Mouse (Mus musculus): ENCODE data around the gene Hist1h1c. TPM values are rescaled to one million over a fixed set of nuclear protein-coding genes. Genes with fewer than 3 reads are reported as not detected.
A peak's percentile ranks its signal among the peaks of the same experiment; 100 is the strongest.
"Not testable (repeated sequence)": the region's sequence is repeated elsewhere in the genome, so short reads cannot be mapped to it uniquely, and the experiment has no call there.

Hist1h1c gene
- polyA plus RNA-seq, 1 experiment from 2014 or later, result 32.4 TPM

DNA sequence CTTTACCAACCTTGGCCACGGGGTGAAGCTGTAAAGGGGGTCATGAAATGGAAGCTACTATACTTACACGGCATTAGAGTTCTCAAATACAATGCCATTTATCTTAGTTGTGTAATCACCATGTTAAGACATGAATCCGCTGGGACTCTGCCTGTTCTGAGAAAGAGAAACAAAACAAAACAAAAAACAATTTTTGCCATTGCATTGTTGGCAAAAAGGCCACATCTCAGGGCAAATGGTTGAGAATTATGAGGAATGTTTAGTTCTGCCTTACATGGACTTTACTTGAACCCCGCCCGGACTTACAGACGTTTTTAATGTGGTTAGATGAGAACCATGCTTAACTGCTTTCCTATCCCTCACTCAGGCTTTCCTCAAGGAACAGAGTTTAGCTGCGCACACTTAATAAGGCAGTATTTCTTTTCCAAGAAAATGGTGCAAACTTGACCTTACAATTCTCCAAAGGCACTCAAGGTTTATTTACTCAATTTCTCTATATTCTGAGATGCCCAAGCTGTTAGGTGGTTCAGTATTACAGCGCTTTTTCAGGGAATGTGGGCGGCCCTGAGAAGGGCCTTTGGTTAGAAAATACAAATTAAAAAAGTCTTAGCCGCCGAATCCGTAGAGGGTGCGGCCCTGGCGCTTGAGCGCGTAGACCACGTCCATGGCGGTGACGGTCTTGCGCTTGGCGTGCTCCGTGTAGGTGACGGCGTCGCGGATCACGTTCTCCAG lies 21.8 kb downstream of the Hist1h1c start:
- Histone ChIP-seq H3K27ac (peak overlapping the region; percentile 84), H3K9ac (peak overlapping the region; percentile 44), H3K4me1 (replicated peaks) (peaks cover 12% of the 10 kb centered on the region), H3K27me3 (replicated peaks) (no peaks in the 10 kb centered on the region), H3K4me2 (replicated peaks) (peak overlapping the region; percentile 86), H3K4me3 (replicated peaks) (peak overlapping the region; percentile 42), H3K9me3 (no peaks in the 10 kb centered on the region), H3K36me3 (no peaks in the 10 kb centered on the region)
- WGBS, result 2% methylated on average over 22 of the region's 27 CpGs
- no peak for ATAC-seq

DNA sequence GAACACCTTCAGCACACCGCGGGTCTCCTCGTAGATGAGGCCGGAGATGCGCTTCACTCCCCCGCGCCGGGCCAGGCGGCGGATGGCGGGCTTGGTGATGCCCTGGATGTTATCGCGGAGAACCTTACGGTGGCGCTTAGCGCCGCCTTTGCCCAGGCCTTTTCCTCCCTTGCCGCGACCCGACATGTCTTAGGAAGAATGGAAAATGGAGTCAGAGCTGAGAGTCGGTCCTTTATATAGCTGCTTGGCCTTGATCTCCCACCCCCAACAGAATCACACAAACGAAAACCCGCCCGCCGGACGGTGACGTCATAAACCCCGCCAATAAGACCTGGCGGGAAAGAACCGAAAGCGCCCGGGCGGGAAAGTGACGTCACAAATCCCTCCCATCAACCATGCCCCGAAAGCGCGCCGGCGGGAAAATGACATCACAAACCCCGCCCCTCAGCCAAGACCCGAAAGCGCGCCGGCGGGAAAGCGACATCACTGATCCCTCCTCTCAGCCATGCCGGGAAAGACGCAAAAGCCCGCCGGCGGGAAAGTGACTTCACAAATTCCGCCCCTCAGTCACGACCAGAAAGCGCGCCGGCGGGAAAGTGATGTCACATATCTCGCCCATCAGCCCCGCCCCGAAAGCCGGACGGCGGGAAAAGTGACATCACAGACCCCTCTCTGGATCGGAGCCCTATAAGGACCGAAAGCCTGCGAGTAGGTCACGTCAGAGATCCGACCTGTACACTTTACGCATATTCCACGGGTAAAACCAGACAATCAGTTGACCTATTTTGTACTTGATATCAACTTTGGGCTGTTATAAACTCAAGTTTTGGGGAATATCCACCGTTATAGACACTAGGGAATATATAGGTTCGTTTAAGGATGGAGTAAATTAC lies 22.6 kb downstream of the Hist1h1c start, which contains the start of gene Hist1h4a:
Gene Hist1h4a, minus strand, starts transcription at position 259 of the 893 bp plus-strand sequence.
- under 1% methylated on average over 67 of the region's 72 CpGs for WGBS

DNA sequence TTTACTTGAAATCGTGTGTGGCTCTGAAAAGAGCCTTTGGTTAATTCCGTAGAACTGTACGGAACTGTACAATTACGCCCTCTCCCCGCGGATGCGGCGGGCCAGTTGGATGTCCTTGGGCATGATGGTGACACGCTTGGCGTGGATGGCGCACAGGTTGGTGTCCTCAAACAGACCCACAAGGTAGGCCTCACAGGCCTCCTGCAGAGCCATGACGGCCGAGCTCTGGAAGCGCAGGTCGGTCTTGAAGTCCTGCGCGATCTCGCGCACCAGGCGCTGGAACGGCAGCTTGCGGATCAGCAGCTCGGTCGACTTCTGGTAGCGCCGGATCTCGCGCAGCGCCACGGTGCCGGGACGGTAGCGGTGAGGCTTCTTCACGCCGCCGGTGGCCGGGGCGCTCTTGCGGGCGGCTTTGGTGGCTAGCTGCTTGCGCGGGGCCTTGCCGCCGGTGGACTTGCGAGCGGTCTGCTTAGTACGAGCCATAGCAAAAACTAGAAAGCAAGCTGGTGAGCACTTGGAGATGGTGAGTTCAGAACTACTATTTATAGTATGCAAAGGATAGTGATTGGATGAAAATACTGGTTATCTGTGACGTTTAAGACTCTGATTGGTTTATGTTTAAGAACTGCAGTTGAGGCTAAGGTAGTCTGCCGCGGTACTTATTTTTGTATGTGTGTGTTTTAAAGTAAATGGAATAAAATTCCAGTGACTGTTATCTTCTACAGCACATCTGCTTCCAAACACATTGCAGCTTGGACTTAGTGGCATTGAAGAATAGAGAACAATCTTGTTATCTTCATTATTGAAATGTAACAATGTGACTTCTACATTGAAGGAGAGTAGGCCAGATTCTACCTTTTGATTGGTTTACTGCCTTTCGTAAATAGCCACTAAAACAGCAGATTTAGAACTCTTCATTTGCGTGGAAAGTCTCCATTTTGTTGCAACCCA lies 23.5 kb downstream of the Hist1h1c start, which contains the start of gene Hist1h3a:
Gene Hist1h3a, minus strand, starts transcription at position 516 of the 951 bp plus-strand sequence.
- Histone ChIP-seq H3K4me3 (replicated peaks) (peak within 1 kb of the TSS; percentile 50), H3K9ac (peak within 1 kb of the TSS; percentile 47), H3K4me2 (replicated peaks) (peak within 1 kb of the TSS; percentile 86), H3K27ac (peak within 1 kb of the TSS; percentile 97), H3K4me1 (replicated peaks) (peaks cover 12% of the 10 kb centered on the region)
- H3K36me3 ChIP-seq; H3K9me3 ChIP-seq; H3K27me3 ChIP-seq (replicated peaks): not testable (repeated sequence)
- under 1% methylated on average over 36 of the region's 52 CpGs for WGBS
- peak; percentile 73 for ATAC-seq

More for the DNA sequence above, 22.6 kb downstream of the Hist1h1c start, which contains the start of gene Hist1h4a:
- peak within 1 kb of the TSS; percentile 42 for H3K4me3 ChIP-seq (replicated peaks)
- H3K27ac ChIP-seq, result peak within 1 kb of the TSS; percentile 97
- H3K27me3 ChIP-seq (replicated peaks), result no peaks in the 10 kb centered on the region
- H3K4me2 ChIP-seq (replicated peaks), result peak within 1 kb of the TSS; percentile 86
- H3K4me1 ChIP-seq (replicated peaks), result peaks cover 12% of the 10 kb centered on the region
- H3K36me3 ChIP-seq, result no peaks in the 10 kb centered on the region
- ATAC-seq, result peak; percentile 77
- no peaks in the 10 kb centered on the region for H3K9me3 ChIP-seq
- peak within 1 kb of the TSS; percentile 47 for H3K9ac ChIP-seq

DNA sequence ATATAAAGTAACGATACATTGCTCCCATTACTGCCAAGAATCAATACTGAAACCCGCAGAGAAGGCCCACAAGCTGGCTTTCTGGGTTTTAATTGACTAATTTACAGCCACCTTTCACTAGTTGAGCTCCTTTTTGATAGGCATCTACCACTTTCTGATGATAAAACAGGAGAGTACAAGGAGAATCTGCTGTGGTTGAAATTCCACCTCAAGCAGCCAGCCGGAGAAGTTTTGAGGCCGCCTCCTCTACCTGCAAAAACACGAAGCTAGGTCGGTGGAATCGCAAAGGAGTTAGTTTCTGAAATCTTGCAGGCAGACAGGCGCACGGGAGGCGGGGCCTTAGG lies 24.6 kb downstream of the Hist1h1c start:
- peaks cover 12% of the 10 kb centered on the region for H3K4me1 ChIP-seq (replicated peaks)
- WGBS, result 0% methylated on average over 10 of the region's 10 CpGs
- no peaks in the 10 kb centered on the region for H3K36me3 ChIP-seq
- peak overlapping the region; percentile 86 for H3K4me2 ChIP-seq (replicated peaks)
- H3K9me3 ChIP-seq, result no peaks in the 10 kb centered on the region
- no peaks in the 10 kb centered on the region for H3K27me3 ChIP-seq (replicated peaks)
- peak overlapping the region; percentile 47 for H3K9ac ChIP-seq
- H3K27ac ChIP-seq, result peak overlapping the region; percentile 97
- ATAC-seq, result no peak
- peak overlapping the region; percentile 50 for H3K4me3 ChIP-seq (replicated peaks)

DNA sequence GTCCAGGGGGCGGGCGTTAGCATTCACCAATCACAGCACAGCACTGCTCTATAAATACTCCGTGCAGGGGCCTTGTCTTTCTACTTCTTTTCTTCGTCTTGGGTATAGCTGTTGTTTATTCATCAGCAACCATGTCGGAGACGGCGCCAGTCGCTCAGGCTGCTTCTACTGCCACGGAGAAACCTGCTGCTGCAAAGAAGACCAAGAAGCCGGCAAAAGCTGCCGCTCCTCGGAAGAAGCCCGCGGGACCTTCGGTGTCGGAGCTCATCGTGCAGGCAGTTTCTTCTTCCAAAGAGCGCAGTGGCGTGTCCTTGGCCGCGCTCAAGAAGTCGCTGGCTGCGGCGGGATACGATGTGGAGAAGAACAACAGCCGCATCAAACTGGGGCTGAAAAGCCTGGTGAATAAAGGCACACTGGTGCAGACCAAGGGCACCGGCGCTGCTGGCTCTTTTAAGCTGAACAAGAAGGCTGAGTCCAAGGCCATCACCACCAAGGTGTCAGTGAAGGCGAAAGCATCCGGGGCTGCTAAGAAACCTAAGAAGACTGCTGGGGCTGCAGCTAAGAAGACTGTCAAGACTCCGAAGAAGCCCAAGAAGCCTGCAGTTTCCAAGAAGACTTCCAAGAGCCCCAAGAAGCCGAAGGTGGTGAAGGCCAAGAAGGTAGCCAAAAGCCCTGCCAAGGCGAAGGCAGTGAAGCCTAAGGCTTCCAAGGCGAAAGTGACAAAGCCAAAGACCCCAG lies 25.1 kb downstream of the Hist1h1c start, which contains the start of gene Hist1h1a:
Gene Hist1h1a, plus strand, starts transcription at position 81 of the 738 bp plus-strand sequence.
- H3K4me1 ChIP-seq (replicated peaks), result peaks cover 12% of the 10 kb centered on the region
- H3K36me3 ChIP-seq, result no peaks in the 10 kb centered on the region
- H3K4me2 ChIP-seq (replicated peaks), result peak within 1 kb of the TSS; percentile 86
- H3K4me3 ChIP-seq (replicated peaks), result peak within 1 kb of the TSS; percentile 50
- H3K9me3 ChIP-seq, result no peaks in the 10 kb centered on the region
- peak within 1 kb of the TSS; percentile 73 for H3K9ac ChIP-seq
- H3K27me3 ChIP-seq (replicated peaks), result no peaks in the 10 kb centered on the region
- WGBS, result 4% methylated on average over 34 of the region's 34 CpGs
- H3K27ac ChIP-seq, result peak within 1 kb of the TSS; percentile 97
- ATAC-seq, result peak; percentile 76

- Histone ChIP-seq H3K4me3 (replicated peaks) (peak overlapping the region; percentile 50), H3K27ac (peak overlapping the region; percentile 97), H3K9ac (peak overlapping the region; percentile 73), H3K4me1 (replicated peaks) (peaks cover 12% of the 10 kb centered on the region), H3K27me3 (replicated peaks) (no peaks in the 10 kb centered on the region), H3K36me3 (no peaks in the 10 kb centered on the region), H3K9me3 (no peaks in the 10 kb centered on the region), H3K4me2 (replicated peaks) (peak overlapping the region; percentile 86)
- 36% methylated on average over 12 of the region's 12 CpGs for WGBS
- ATAC-seq, result no peak
These were observed 25.9 kb downstream of the Hist1h1c start for GRCm38 (mm10) chr13:23764324-23765171.

- WGBS, result 69% methylated on average over 1 of the region's 1 CpGs
- no peak for ATAC-seq
- no peak overlapping the region for H3K27ac ChIP-seq
These were observed 26.5 kb downstream of the Hist1h1c start for GRCm38 (mm10) chr13:23765172-23765513.

DNA sequence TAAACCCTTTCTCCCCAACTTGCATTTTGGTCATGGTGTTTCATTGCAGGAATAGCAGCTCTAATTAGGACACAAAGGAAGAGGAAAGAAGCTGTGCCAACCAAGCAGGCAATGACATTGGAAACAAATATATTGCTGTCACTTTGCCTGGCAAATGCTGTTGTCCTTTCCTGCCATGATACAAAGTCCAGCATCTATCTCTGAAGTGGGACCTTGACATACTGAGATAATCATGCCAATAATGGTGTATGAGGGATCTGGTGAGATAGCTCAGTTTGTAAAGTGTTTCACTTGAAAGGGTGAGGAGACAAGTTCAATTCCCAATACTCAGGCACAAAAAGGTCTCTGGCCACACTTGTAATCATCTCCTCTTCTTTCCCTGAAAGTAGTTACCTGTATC lies 28.2 kb downstream of the Hist1h1c start:
- Histone ChIP-seq H3K9ac (no peak overlapping the region), H3K4me3 (replicated peaks) (no peak overlapping the region), H3K27ac (no peak overlapping the region), H3K9me3 (no peaks in the 10 kb centered on the region), H3K4me2 (replicated peaks) (no peak overlapping the region), H3K27me3 (replicated peaks) (no peaks in the 10 kb centered on the region), H3K4me1 (replicated peaks) (peaks cover 6% of the 10 kb centered on the region), H3K36me3 (no peaks in the 10 kb centered on the region)
- ATAC-seq, result no peak

More at GRCm38 (mm10) chr13:23765172-23765513, 26.5 kb downstream of the Hist1h1c start:
- Histone ChIP-seq H3K9ac (no peak overlapping the region), H3K4me2 (replicated peaks) (no peak overlapping the region), H3K9me3 (no peaks in the 10 kb centered on the region), H3K4me1 (replicated peaks) (peaks cover 10% of the 10 kb centered on the region), H3K27me3 (replicated peaks) (no peaks in the 10 kb centered on the region), H3K36me3 (no peaks in the 10 kb centered on the region), H3K4me3 (replicated peaks) (no peak overlapping the region)

GRCm38 (mm10) chr13:23768834-23769397 lies 30.3 kb downstream of the Hist1h1c start:
- Histone ChIP-seq H3K4me2 (replicated peaks) (no peak overlapping the region), H3K9ac (no peak overlapping the region), H3K27me3 (replicated peaks) (no peaks in the 10 kb centered on the region), H3K4me3 (replicated peaks) (no peak overlapping the region), H3K4me1 (replicated peaks) (peaks cover 9% of the 10 kb centered on the region; the same call in 1 of the 2 replicates), H3K36me3 (no peaks in the 10 kb centered on the region), H3K9me3 (no peaks in the 10 kb centered on the region), H3K27ac (no peak overlapping the region)
- no peak for ATAC-seq
- 55% methylated on average over 5 of the region's 5 CpGs for WGBS

DNA sequence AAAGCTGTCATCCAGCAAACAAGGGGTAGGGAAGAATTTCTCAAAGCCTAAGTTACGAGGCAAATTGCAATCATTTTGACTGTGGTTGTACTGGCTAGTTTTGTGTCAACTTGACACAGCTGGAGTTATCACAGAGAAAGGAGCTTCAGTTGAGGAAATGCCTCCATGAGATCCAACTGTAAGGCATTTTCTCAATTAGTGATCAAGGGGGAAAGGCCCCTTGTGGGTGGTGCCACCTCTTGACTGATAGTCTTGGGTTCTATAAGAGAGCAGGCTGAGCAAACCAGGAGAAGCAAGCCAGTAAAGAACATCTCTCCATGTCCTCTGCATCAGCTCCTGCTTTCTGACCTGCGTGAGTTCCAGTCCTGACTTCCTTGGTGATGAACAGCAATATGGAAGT lies 31.0 kb downstream of the Hist1h1c start, which contains the start of gene Trim38:
Gene Trim38, plus strand, starts transcription at position 301 of the 400 bp plus-strand sequence.
- H3K27ac ChIP-seq; H3K9me3 ChIP-seq; H3K36me3 ChIP-seq; H3K27me3 ChIP-seq (replicated peaks); H3K4me2 ChIP-seq (replicated peaks); H3K9ac ChIP-seq; H3K4me3 ChIP-seq (replicated peaks); ATAC-seq; H3K4me1 ChIP-seq (replicated peaks): not testable (repeated sequence)
- 88% methylated on average over 2 of the region's 2 CpGs for WGBS
